9 mouse cellular contexts compared by ENCODE assay signal in genomic region chr11:115476630-115477029, GRCm38 (mm10). TPM values are rescaled to one million over a fixed set of nuclear protein-coding genes. Genes with fewer than 3 reads are reported as not detected.
A peak's percentile ranks its signal among the peaks of the same experiment; 100 is the strongest.
DNase-seq lines count a peak whose midpoint lies in the region; ATAC-seq and TF ChIP-seq lines count a peak whose summit lies in the region.
"Not testable (repeated sequence)": the region's sequence is repeated elsewhere in the genome, so short reads cannot be mapped to it uniquely, and the experiment has no call there.
"Had no signal": no experiment of that assay in that cellular context is flagged by ENCODE, and none has a peak within 500 bp of the region (broad histone marks: within the 10 kb centered on the region; RNA-seq: fewer than 3 reads in every experiment).

No protein-coding gene starts in this region.

- H3K27ac ChIP-seq in bone marrow, adult 2 months (ENCODE audit: control insufficient read depth, insufficient read depth, low read depth, low read length, poor library complexity) = peak overlapping the region; percentile 71; the same call in 1 of the 2 replicates
- H3K27ac ChIP-seq in forebrain, embryonic 12.5 days; heart, embryonic 15.5 days; intestine, embryonic 14.5 days (ENCODE audit: low read depth); limb, embryonic 12.5 days; midbrain, embryonic 15.5 days; stomach, embryonic 14.5 days (ENCODE audit: low read length): not testable (repeated sequence)
- H3K27ac ChIP-seq in liver, postnatal 0 days (ENCODE audit: low read depth) = peak overlapping the region; percentile 50

- H3K9ac ChIP-seq in forebrain, embryonic 12.5 days; heart, embryonic 15.5 days; limb, embryonic 12.5 days (replicated peaks); stomach, embryonic 14.5 days (replicated peaks; ENCODE audit: low read depth, low read length): not testable (repeated sequence)
- H3K9ac ChIP-seq in intestine, embryonic 14.5 days (ENCODE audit: low read length) = peak overlapping the region; percentile 60; the same call in 1 of the 2 replicates
- peak overlapping the region; percentile 74 for H3K9ac ChIP-seq in liver, postnatal 0 days (replicated peaks)
- H3K9ac ChIP-seq in midbrain, embryonic 15.5 days = 0 out of 2 replicates have a peak overlapping the region, but pooled peaks have one; percentile 4

- H3K36me3 ChIP-seq in forebrain, embryonic 12.5 days (replicated peaks); heart, embryonic 15.5 days; intestine, embryonic 14.5 days (ENCODE audit: control insufficient read depth, insufficient read depth, low read length); limb, embryonic 12.5 days; liver, postnatal 0 days (replicated peaks; ENCODE audit: insufficient read depth, low read length); midbrain, embryonic 15.5 days (replicated peaks); stomach, embryonic 14.5 days (ENCODE audit: control insufficient read depth, insufficient read depth, low read length): not testable (repeated sequence)

- H3K4me1 ChIP-seq in bone marrow, adult 2 months (ENCODE audit: control insufficient read depth, insufficient read depth, low read length) = not testable (repeated sequence)
- H3K4me1 ChIP-seq in forebrain, embryonic 12.5 days = peaks cover 35% of the 10 kb centered on the region
- peaks cover 35% of the 10 kb centered on the region for H3K4me1 ChIP-seq in heart, embryonic 15.5 days (replicated peaks)
- H3K4me1 ChIP-seq in intestine, embryonic 14.5 days (replicated peaks; ENCODE audit: control insufficient read depth, insufficient read depth, low read length) = peaks cover 20% of the 10 kb centered on the region
- peaks cover 28% of the 10 kb centered on the region for H3K4me1 ChIP-seq in limb, embryonic 12.5 days (replicated peaks)
- peaks cover 30% of the 10 kb centered on the region for H3K4me1 ChIP-seq in liver, postnatal 0 days (ENCODE audit: insufficient read depth)
- H3K4me1 ChIP-seq in midbrain, embryonic 15.5 days = peaks cover 33% of the 10 kb centered on the region
- H3K4me1 ChIP-seq in stomach, embryonic 14.5 days (ENCODE audit: control insufficient read depth, insufficient read depth, low read length) = peaks cover 24% of the 10 kb centered on the region

- TF ChIP-seq EP300 in liver, postnatal 0 days (IDR thresholded peaks at IDR 0.05; ENCODE audit: low read depth) = not testable (repeated sequence)

- peak overlapping the region; percentile 99 for H3K4me2 ChIP-seq in forebrain, embryonic 12.5 days
- peak overlapping the region; percentile 76 for H3K4me2 ChIP-seq in heart, embryonic 15.5 days
- peak overlapping the region; percentile 94 for H3K4me2 ChIP-seq in intestine, embryonic 14.5 days (ENCODE audit: low read length)
- peak overlapping the region; percentile 95 for H3K4me2 ChIP-seq in limb, embryonic 12.5 days
- peak overlapping the region; percentile 84 for H3K4me2 ChIP-seq in liver, postnatal 0 days (ENCODE audit: low read depth, low read length)
- H3K4me2 ChIP-seq in midbrain, embryonic 15.5 days = peak overlapping the region; percentile 96
- H3K4me2 ChIP-seq in stomach, embryonic 14.5 days (replicated peaks; ENCODE audit: low read depth, low read length) = peak overlapping the region; percentile 72

- WGBS in bone marrow, adult 2 months = 72% methylated on average over 4 of the region's 4 CpGs
- 84% methylated on average over 4 of the region's 4 CpGs for WGBS in forebrain, embryonic 12.5 days
- WGBS in heart, embryonic 15.5 days = 69% methylated on average over 4 of the region's 4 CpGs
- 78% methylated on average over 4 of the region's 4 CpGs for WGBS in intestine, embryonic 14.5 days
- 83% methylated on average over 4 of the region's 4 CpGs for WGBS in limb, embryonic 12.5 days
- WGBS in liver, postnatal 0 days (ENCODE audit: insufficient replicate concordance) = 63% methylated on average over 4 of the region's 4 CpGs
- WGBS in midbrain, embryonic 15.5 days = 82% methylated on average over 4 of the region's 4 CpGs
- WGBS in stomach, embryonic 14.5 days = 78% methylated on average over 4 of the region's 4 CpGs

- not testable (repeated sequence) for ATAC-seq in forebrain, embryonic 12.5 days (ENCODE audit: low FRiP score); heart, embryonic 15.5 days (replicated peaks; ENCODE audit: insufficient number of reproducible peaks, insufficient read depth, low FRiP score, low read depth); intestine, embryonic 14.5 days (replicated peaks; ENCODE audit: low FRiP score, low TSS enrichment, low read depth); limb, embryonic 12.5 days (ENCODE audit: insufficient number of reproducible peaks, insufficient read depth, low FRiP score, low TSS enrichment, low read depth); liver, postnatal 0 days; midbrain, embryonic 15.5 days (replicated peaks); stomach, embryonic 14.5 days (ENCODE audit: insufficient number of reproducible peaks, insufficient read depth, low FRiP score, low read depth)

- not testable (repeated sequence) for TF ChIP-seq POLR2A in bone marrow, adult 2 months (IDR thresholded peaks at IDR 0.05; ENCODE audit: borderline replicate concordance, control insufficient read depth, low read depth, low read length)

- not testable (repeated sequence) for H3K27me3 ChIP-seq in forebrain, embryonic 12.5 days; heart, embryonic 15.5 days; intestine, embryonic 14.5 days (replicated peaks; ENCODE audit: control insufficient read depth, insufficient read depth, low read length); limb, embryonic 12.5 days; liver, postnatal 0 days (ENCODE audit: insufficient read depth, low read length); midbrain, embryonic 15.5 days (replicated peaks); stomach, embryonic 14.5 days (ENCODE audit: control insufficient read depth, insufficient read depth, low read length)

- not testable (repeated sequence) for DNase-seq in intestine, embryonic 14.5 days (ENCODE audit: low spot score); liver, postnatal 0 days

- peak overlapping the region; percentile 94 for H3K4me3 ChIP-seq in bone marrow, adult 2 months (replicated peaks; ENCODE audit: control insufficient read depth, low read depth, low read length)
- peak overlapping the region; percentile 85; the same call in 1 of the 2 replicates for H3K4me3 ChIP-seq in forebrain, embryonic 12.5 days (replicated peaks)
- peak overlapping the region; percentile 90 for H3K4me3 ChIP-seq in heart, embryonic 15.5 days
- H3K4me3 ChIP-seq in intestine, embryonic 14.5 days (ENCODE audit: low read depth, low read length) = peak overlapping the region; percentile 82
- H3K4me3 ChIP-seq in limb, embryonic 12.5 days (replicated peaks) = 0 out of 2 replicates have a peak overlapping the region, but pooled peaks have one; percentile 82
- H3K4me3 ChIP-seq in liver, postnatal 0 days (ENCODE audit: low read depth, low read length) = peak overlapping the region; percentile 69
- peak overlapping the region; percentile 89 for H3K4me3 ChIP-seq in midbrain, embryonic 15.5 days
- H3K4me3 ChIP-seq in stomach, embryonic 14.5 days (ENCODE audit: low read depth, low read length) = peak overlapping the region; percentile 87; the same call in 1 of the 2 replicates

- H3K9me3 ChIP-seq in forebrain, embryonic 12.5 days; heart, embryonic 15.5 days (replicated peaks); intestine, embryonic 14.5 days (ENCODE audit: control insufficient read depth, low read length); limb, embryonic 12.5 days; liver, postnatal 0 days (ENCODE audit: low read length); midbrain, embryonic 15.5 days; stomach, embryonic 14.5 days (ENCODE audit: control insufficient read depth, low read depth, low read length): not testable (repeated sequence)

- not testable (repeated sequence) for TF ChIP-seq CTCF in bone marrow, adult 2 months (IDR thresholded peaks at IDR 0.05; ENCODE audit: control insufficient read depth, insufficient read depth, low read length); liver, postnatal 0 days (IDR thresholded peaks at IDR 0.05; ENCODE audit: low read depth)

RNA-seq across cellular contexts. Expression of gene Armc7, which starts 1.2 kb away (rescaled TPM):
- 4.4 and 18.7 TPM in 2 replicates for polyA plus RNA-seq in bone marrow, adult 2 months (2011; ENCODE audit: insufficient read depth, insufficient read length, low replicate concordance, missing spikeins)
- 10.9 and 11.0 TPM in 2 replicates for polyA plus RNA-seq in forebrain, embryonic 12.5 days (2016; fragmentation: Nextera tagmentation; extraction: Ambion mirVana)
- polyA plus RNA-seq in heart, embryonic 15.5 days (2015; fragmentation: Nextera tagmentation; extraction: Ambion mirVana) = 4.6 and 6.2 TPM in 2 replicates
- polyA plus RNA-seq in intestine, embryonic 14.5 days (2014; fragmentation: Nextera tagmentation; extraction: Ambion mirVana) = 6.5 and 6.9 TPM in 2 replicates
- polyA plus RNA-seq in limb, embryonic 12.5 days (2016; fragmentation: Nextera tagmentation; extraction: Ambion mirVana) = 7.5 and 9.6 TPM in 2 replicates
- 2.9 and 3.9 TPM in 2 replicates for polyA plus RNA-seq in liver, postnatal 0 days (2015; fragmentation: Nextera tagmentation; extraction: Ambion mirVana)
- polyA plus RNA-seq in midbrain, embryonic 15.5 days (2015; fragmentation: Nextera tagmentation; extraction: Ambion mirVana) = 20.6 and 20.9 TPM in 2 replicates
- 5.7 and 8.0 TPM in 2 replicates for polyA plus RNA-seq in stomach, embryonic 14.5 days (2014; fragmentation: Nextera tagmentation; extraction: Ambion mirVana)

RNA-seq across cellular contexts. Expression of gene Slc16a5, which starts 14.4 kb away (rescaled TPM):
- polyA plus RNA-seq in bone marrow, adult 2 months (2011; ENCODE audit: insufficient read depth, insufficient read length, low replicate concordance, missing spikeins) = 1.8 TPM in 1 of 2 replicates, not detected in the other
- polyA plus RNA-seq in forebrain, embryonic 12.5 days (2016; fragmentation: Nextera tagmentation; extraction: Ambion mirVana) = not detected in 2 replicates
- 0.57 and 5.0 TPM in 2 replicates for polyA plus RNA-seq in heart, embryonic 15.5 days (2015; fragmentation: Nextera tagmentation; extraction: Ambion mirVana)
- 1.9 and 2.5 TPM in 2 replicates for polyA plus RNA-seq in intestine, embryonic 14.5 days (2014; fragmentation: Nextera tagmentation; extraction: Ambion mirVana)
- 0.15 TPM in 1 of 2 replicates, not detected in the other for polyA plus RNA-seq in limb, embryonic 12.5 days (2016; fragmentation: Nextera tagmentation; extraction: Ambion mirVana)
- 10.4 and 11.5 TPM in 2 replicates for polyA plus RNA-seq in liver, postnatal 0 days (2015; fragmentation: Nextera tagmentation; extraction: Ambion mirVana)
- 0.09 and 0.42 TPM in 2 replicates for polyA plus RNA-seq in midbrain, embryonic 15.5 days (2015; fragmentation: Nextera tagmentation; extraction: Ambion mirVana)
- polyA plus RNA-seq in stomach, embryonic 14.5 days (2014; fragmentation: Nextera tagmentation; extraction: Ambion mirVana) = 0.32 and 1.0 TPM in 2 replicates

RNA-seq across cellular contexts. Expression of gene Nt5c, which starts 15.0 kb away (rescaled TPM):
- polyA plus RNA-seq in bone marrow, adult 2 months (2011; ENCODE audit: insufficient read depth, insufficient read length, low replicate concordance, missing spikeins) = 47.5 and 56.4 TPM in 2 replicates
- 72.0 and 80.3 TPM in 2 replicates for polyA plus RNA-seq in forebrain, embryonic 12.5 days (2016; fragmentation: Nextera tagmentation; extraction: Ambion mirVana)
- polyA plus RNA-seq in heart, embryonic 15.5 days (2015; fragmentation: Nextera tagmentation; extraction: Ambion mirVana) = 49.6 and 62.1 TPM in 2 replicates
- 115 and 133 TPM in 2 replicates for polyA plus RNA-seq in intestine, embryonic 14.5 days (2014; fragmentation: Nextera tagmentation; extraction: Ambion mirVana)
- 66.2 and 78.2 TPM in 2 replicates for polyA plus RNA-seq in limb, embryonic 12.5 days (2016; fragmentation: Nextera tagmentation; extraction: Ambion mirVana)
- polyA plus RNA-seq in liver, postnatal 0 days (2015; fragmentation: Nextera tagmentation; extraction: Ambion mirVana) = 46.5 and 48.3 TPM in 2 replicates
- 98.4 and 108 TPM in 2 replicates for polyA plus RNA-seq in midbrain, embryonic 15.5 days (2015; fragmentation: Nextera tagmentation; extraction: Ambion mirVana)
- polyA plus RNA-seq in stomach, embryonic 14.5 days (2014; fragmentation: Nextera tagmentation; extraction: Ambion mirVana) = 111 and 121 TPM in 2 replicates

RNA-seq across cellular contexts. Expression of gene Trim80, which starts 36.3 kb away (rescaled TPM):
- polyA plus RNA-seq in bone marrow, adult 2 months (2011; ENCODE audit: insufficient read depth, insufficient read length, low replicate concordance, missing spikeins) = not detected in 2 replicates
- polyA plus RNA-seq in forebrain, embryonic 12.5 days (2016; fragmentation: Nextera tagmentation; extraction: Ambion mirVana) = not detected in 2 replicates
- polyA plus RNA-seq in heart, embryonic 15.5 days (2015; fragmentation: Nextera tagmentation; extraction: Ambion mirVana) = 0.06 TPM in 1 of 2 replicates, not detected in the other
- 0.12 TPM in 2 replicates for polyA plus RNA-seq in intestine, embryonic 14.5 days (2014; fragmentation: Nextera tagmentation; extraction: Ambion mirVana)
- polyA plus RNA-seq in limb, embryonic 12.5 days (2016; fragmentation: Nextera tagmentation; extraction: Ambion mirVana) = 0.10 TPM in 1 of 2 replicates, not detected in the other
- 2.1 and 2.8 TPM in 2 replicates for polyA plus RNA-seq in liver, postnatal 0 days (2015; fragmentation: Nextera tagmentation; extraction: Ambion mirVana)
- not detected in 2 replicates for polyA plus RNA-seq in midbrain, embryonic 15.5 days (2015; fragmentation: Nextera tagmentation; extraction: Ambion mirVana)
- polyA plus RNA-seq in stomach, embryonic 14.5 days (2014; fragmentation: Nextera tagmentation; extraction: Ambion mirVana) = not detected in 2 replicates
- polyA plus RNA-seq: activated CD4-positive, CD25-positive, alpha-beta regulatory T cell, adult 4 months had no signal

RNA-seq across cellular contexts. Expression of gene Jpt1, which starts 37.6 kb away (rescaled TPM):
- polyA plus RNA-seq in bone marrow, adult 2 months (2011; ENCODE audit: insufficient read depth, insufficient read length, low replicate concordance, missing spikeins) = 106 and 149 TPM in 2 replicates
- 1,151 and 1,196 TPM in 2 replicates for polyA plus RNA-seq in forebrain, embryonic 12.5 days (2016; fragmentation: Nextera tagmentation; extraction: Ambion mirVana)
- 480 and 515 TPM in 2 replicates for polyA plus RNA-seq in heart, embryonic 15.5 days (2015; fragmentation: Nextera tagmentation; extraction: Ambion mirVana)
- 573 and 633 TPM in 2 replicates for polyA plus RNA-seq in intestine, embryonic 14.5 days (2014; fragmentation: Nextera tagmentation; extraction: Ambion mirVana)
- 512 and 557 TPM in 2 replicates for polyA plus RNA-seq in limb, embryonic 12.5 days (2016; fragmentation: Nextera tagmentation; extraction: Ambion mirVana)
- polyA plus RNA-seq in liver, postnatal 0 days (2015; fragmentation: Nextera tagmentation; extraction: Ambion mirVana) = 114 and 117 TPM in 2 replicates
- polyA plus RNA-seq in midbrain, embryonic 15.5 days (2015; fragmentation: Nextera tagmentation; extraction: Ambion mirVana) = 1,600 and 1,616 TPM in 2 replicates
- 529 and 563 TPM in 2 replicates for polyA plus RNA-seq in stomach, embryonic 14.5 days (2014; fragmentation: Nextera tagmentation; extraction: Ambion mirVana)
